Mouse (Mus musculus): Measurements from ENCODE around the gene Kcnj1. TPM values are rescaled to one million over a fixed set of nuclear protein-coding genes. Genes with fewer than 3 reads are reported as not detected.

Kcnj1 gene
- not detected in 2 replicates for polyA plus RNA-seq (2014; fragmentation: Nextera tagmentation; extraction: Ambion mirVana)

GRCm38 (mm10) chr9:32372202-32372601 is at the start of gene Kcnj1:
Kcnj1 (plus strand) TSS chr9:32372493.
- Histone ChIP-seq H3K9me3 (ENCODE audit: control insufficient read depth, low read length) (no peaks in the 10 kb centered on the region), H3K4me3 (ENCODE audit: low read depth, low read length) (no peak within 1 kb of the TSS), H3K27ac (replicated peaks; ENCODE audit: low read depth, low read length) (no peak within 1 kb of the TSS), H3K36me3 (ENCODE audit: control insufficient read depth, insufficient read depth, low read length) (no peaks in the 10 kb centered on the region), H3K4me1 (ENCODE audit: control insufficient read depth, insufficient read depth, low read length) (no peaks in the 10 kb centered on the region), H3K9ac (ENCODE audit: low read depth, low read length) (no peak within 1 kb of the TSS), H3K27me3 (replicated peaks; ENCODE audit: control insufficient read depth, insufficient read depth, low read length) (no peaks in the 10 kb centered on the region), H3K4me2 (ENCODE audit: low read depth, low read length) (no peak within 1 kb of the TSS)
- no peak for DNase-seq (ENCODE audit: low spot score)
- ATAC-seq (ENCODE audit: low read depth) = no peak
- 83% methylated on average over 6 of the region's 6 CpGs for WGBS

GRCm38 (mm10) chr9:32323610-32324009 is 48.7 kb upstream of the Kcnj1 start:
- WGBS = 66% methylated on average over 7 of the region's 7 CpGs
- no peak overlapping the region for H3K4me3 ChIP-seq (ENCODE audit: low read depth, low read length)
- H3K27ac ChIP-seq (replicated peaks; ENCODE audit: low read depth, low read length) = no peak overlapping the region
- DNase-seq (ENCODE audit: low spot score) (no peak), ATAC-seq (ENCODE audit: low read depth) (no peak)
- H3K4me1 ChIP-seq (ENCODE audit: control insufficient read depth, insufficient read depth, low read length) = no peaks in the 10 kb centered on the region
- no peaks in the 10 kb centered on the region for H3K9me3 ChIP-seq (ENCODE audit: control insufficient read depth, low read length)
- no peak overlapping the region for H3K9ac ChIP-seq (ENCODE audit: low read depth, low read length)
- no peaks in the 10 kb centered on the region for H3K36me3 ChIP-seq (ENCODE audit: control insufficient read depth, insufficient read depth, low read length)
- no peaks in the 10 kb centered on the region for H3K27me3 ChIP-seq (replicated peaks; ENCODE audit: control insufficient read depth, insufficient read depth, low read length)
- H3K4me2 ChIP-seq (ENCODE audit: low read depth, low read length) = no peak overlapping the region

GRCm38 (mm10) chr9:32328777-32329176 is 43.5 kb upstream of the Kcnj1 start:
- no peaks in the 10 kb centered on the region for H3K27me3 ChIP-seq (replicated peaks; ENCODE audit: control insufficient read depth, insufficient read depth, low read length)
- H3K4me1 ChIP-seq (ENCODE audit: control insufficient read depth, insufficient read depth, low read length) = no peaks in the 10 kb centered on the region
- H3K27ac ChIP-seq (replicated peaks; ENCODE audit: low read depth, low read length) = no peak overlapping the region
- WGBS = 88% methylated on average over 4 of the region's 4 CpGs
- no peaks in the 10 kb centered on the region for H3K9me3 ChIP-seq (ENCODE audit: control insufficient read depth, low read length)
- no peak overlapping the region for H3K4me2 ChIP-seq (ENCODE audit: low read depth, low read length)
- DNase-seq (ENCODE audit: low spot score) (no peak), ATAC-seq (ENCODE audit: low read depth) (no peak)
- no peak overlapping the region for H3K9ac ChIP-seq (ENCODE audit: low read depth, low read length)
- H3K4me3 ChIP-seq (ENCODE audit: low read depth, low read length) = no peak overlapping the region
- H3K36me3 ChIP-seq (ENCODE audit: control insufficient read depth, insufficient read depth, low read length) = no peaks in the 10 kb centered on the region

GRCm38 (mm10) chr9:32331162-32331561 is 41.1 kb upstream of the Kcnj1 start:
- Histone ChIP-seq H3K9ac (ENCODE audit: low read depth, low read length) (no peak overlapping the region), H3K4me1 (ENCODE audit: control insufficient read depth, insufficient read depth, low read length) (no peaks in the 10 kb centered on the region), H3K9me3 (ENCODE audit: control insufficient read depth, low read length) (no peaks in the 10 kb centered on the region), H3K27ac (replicated peaks; ENCODE audit: low read depth, low read length) (no peak overlapping the region), H3K4me2 (ENCODE audit: low read depth, low read length) (no peak overlapping the region), H3K27me3 (replicated peaks; ENCODE audit: control insufficient read depth, insufficient read depth, low read length) (no peaks in the 10 kb centered on the region), H3K36me3 (ENCODE audit: control insufficient read depth, insufficient read depth, low read length) (no peaks in the 10 kb centered on the region), H3K4me3 (ENCODE audit: low read depth, low read length) (no peak overlapping the region)
- ATAC-seq (ENCODE audit: low read depth) = no peak
- WGBS = 74% methylated on average over 5 of the region's 5 CpGs
- no peak for DNase-seq (ENCODE audit: low spot score)

GRCm38 (mm10) chr9:32335389-32336150 is 36.7 kb upstream of the Kcnj1 start:
- H3K36me3 ChIP-seq (ENCODE audit: control insufficient read depth, insufficient read depth, low read length) = no peaks in the 10 kb centered on the region
- no peak overlapping the region for H3K27ac ChIP-seq (replicated peaks; ENCODE audit: low read depth, low read length)
- no peak overlapping the region for H3K4me3 ChIP-seq (ENCODE audit: low read depth, low read length)
- H3K27me3 ChIP-seq (replicated peaks; ENCODE audit: control insufficient read depth, insufficient read depth, low read length) = no peaks in the 10 kb centered on the region
- H3K4me1 ChIP-seq (ENCODE audit: control insufficient read depth, insufficient read depth, low read length) = no peaks in the 10 kb centered on the region
- no peaks in the 10 kb centered on the region for H3K9me3 ChIP-seq (ENCODE audit: control insufficient read depth, low read length)
- H3K4me2 ChIP-seq (ENCODE audit: low read depth, low read length) = no peak overlapping the region
- WGBS = 64% methylated on average over 13 of the region's 13 CpGs
- DNase-seq (ENCODE audit: low spot score) = no peak
- no peak overlapping the region for H3K9ac ChIP-seq (ENCODE audit: low read depth, low read length)
- no peak for ATAC-seq (ENCODE audit: low read depth)

GRCm38 (mm10) chr9:32340831-32341230 is 31.5 kb upstream of the Kcnj1 start:
- H3K4me3 ChIP-seq (ENCODE audit: low read depth, low read length) = no peak overlapping the region
- no peak overlapping the region for H3K9ac ChIP-seq (ENCODE audit: low read depth, low read length)
- no peak for ATAC-seq (ENCODE audit: low read depth)
- H3K27ac ChIP-seq (replicated peaks; ENCODE audit: low read depth, low read length) = no peak overlapping the region
- no peak overlapping the region for H3K4me2 ChIP-seq (ENCODE audit: low read depth, low read length)
- WGBS = 60% methylated on average over 5 of the region's 5 CpGs
- H3K27me3 ChIP-seq (replicated peaks; ENCODE audit: control insufficient read depth, insufficient read depth, low read length) = peaks cover 47% of the 10 kb centered on the region
- H3K36me3 ChIP-seq (ENCODE audit: control insufficient read depth, insufficient read depth, low read length) = no peaks in the 10 kb centered on the region
- H3K4me1 ChIP-seq (ENCODE audit: control insufficient read depth, insufficient read depth, low read length) = 0 out of 2 replicates have a peak, but pooled peaks cover 3% of the 10 kb centered on the region
- H3K9me3 ChIP-seq (ENCODE audit: control insufficient read depth, low read length) = no peaks in the 10 kb centered on the region
- no peak for DNase-seq (ENCODE audit: low spot score)

GRCm38 (mm10) chr9:32342929-32343328 is 29.4 kb upstream of the Kcnj1 start:
- Histone ChIP-seq H3K4me1 (ENCODE audit: control insufficient read depth, insufficient read depth, low read length) (0 out of 2 replicates have a peak, but pooled peaks cover 3% of the 10 kb centered on the region), H3K9me3 (ENCODE audit: control insufficient read depth, low read length) (no peaks in the 10 kb centered on the region), H3K36me3 (ENCODE audit: control insufficient read depth, insufficient read depth, low read length) (no peaks in the 10 kb centered on the region), H3K4me2 (ENCODE audit: low read depth, low read length) (no peak overlapping the region), H3K4me3 (ENCODE audit: low read depth, low read length) (no peak overlapping the region), H3K9ac (ENCODE audit: low read depth, low read length) (no peak overlapping the region), H3K27me3 (replicated peaks; ENCODE audit: control insufficient read depth, insufficient read depth, low read length) (peaks cover 54% of the 10 kb centered on the region), H3K27ac (replicated peaks; ENCODE audit: low read depth, low read length) (no peak overlapping the region)
- WGBS = 16% methylated on average over 8 of the region's 8 CpGs
- ATAC-seq (ENCODE audit: low read depth) (no peak), DNase-seq (ENCODE audit: low spot score) (no peak)

- Histone ChIP-seq H3K4me3 (ENCODE audit: low read depth, low read length) (peak within 1 kb of the TSS; percentile 30), H3K9me3 (ENCODE audit: control insufficient read depth, low read length) (no peaks in the 10 kb centered on the region), H3K4me1 (ENCODE audit: control insufficient read depth, insufficient read depth, low read length) (0 out of 2 replicates have a peak, but pooled peaks cover 3% of the 10 kb centered on the region), H3K27ac (replicated peaks; ENCODE audit: low read depth, low read length) (no peak within 1 kb of the TSS), H3K4me2 (ENCODE audit: low read depth, low read length) (peak within 1 kb of the TSS; percentile 54), H3K27me3 (replicated peaks; ENCODE audit: control insufficient read depth, insufficient read depth, low read length) (peaks cover 54% of the 10 kb centered on the region), H3K9ac (ENCODE audit: low read depth, low read length) (0 out of 2 replicates have a peak within 1 kb of the TSS, but pooled peaks have one; percentile 14), H3K36me3 (ENCODE audit: control insufficient read depth, insufficient read depth, low read length) (no peaks in the 10 kb centered on the region)
- 0% methylated on average over 11 of the region's 20 CpGs for WGBS
- ATAC-seq (ENCODE audit: low read depth) = no peak
- DNase-seq (ENCODE audit: low spot score) = no peak
Measured at GRCm38 (mm10) chr9:32344051-32344450, 28.2 kb upstream of the Kcnj1 start, which contains the start of gene Kcnj5. Kcnj5 (minus strand) TSS chr9:32344350.

GRCm38 (mm10) chr9:32344489-32344888 is 27.8 kb upstream of the Kcnj1 start:
- Histone ChIP-seq H3K4me3 (ENCODE audit: low read depth, low read length) (peak overlapping the region; percentile 30), H3K4me2 (ENCODE audit: low read depth, low read length) (peak overlapping the region; percentile 54), H3K36me3 (ENCODE audit: control insufficient read depth, insufficient read depth, low read length) (no peaks in the 10 kb centered on the region), H3K4me1 (ENCODE audit: control insufficient read depth, insufficient read depth, low read length) (0 out of 2 replicates have a peak, but pooled peaks cover 3% of the 10 kb centered on the region), H3K27ac (replicated peaks; ENCODE audit: low read depth, low read length) (no peak overlapping the region), H3K9me3 (ENCODE audit: control insufficient read depth, low read length) (no peaks in the 10 kb centered on the region), H3K27me3 (replicated peaks; ENCODE audit: control insufficient read depth, insufficient read depth, low read length) (peaks cover 54% of the 10 kb centered on the region), H3K9ac (ENCODE audit: low read depth, low read length) (0 out of 2 replicates have a peak overlapping the region, but pooled peaks have one; percentile 14)
- no peak for DNase-seq (ENCODE audit: low spot score)
- ATAC-seq (ENCODE audit: low read depth) = no peak
- 1% methylated on average over 20 of the region's 21 CpGs for WGBS

Data from embryonic facial prominence, embryonic 14.5 days (tissue).